Mouse (Mus musculus): ENCODE data around the gene Srp68.

The Srp68 gene

DNA sequence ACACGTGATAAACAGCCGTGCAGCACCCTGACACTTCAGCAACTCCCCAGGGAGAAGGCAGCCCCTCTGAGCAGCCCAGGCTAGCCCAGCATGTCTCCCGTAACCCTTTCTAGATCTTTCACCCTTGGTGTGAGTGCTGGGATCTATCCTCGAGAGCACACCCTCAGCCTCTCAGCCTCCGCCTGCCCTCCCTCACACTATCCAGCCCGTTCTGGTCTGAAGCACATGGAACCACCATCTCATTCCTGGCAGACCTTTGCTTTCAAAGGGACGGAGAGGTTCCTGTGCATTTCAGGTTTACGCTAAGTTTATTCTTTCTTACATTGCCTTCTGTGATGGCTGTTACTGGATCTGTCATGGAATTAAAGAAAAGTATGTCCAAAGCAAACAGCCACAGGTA lies 29.4 kb downstream of the Srp68 start:
- no peak for DNase-seq

DNA sequence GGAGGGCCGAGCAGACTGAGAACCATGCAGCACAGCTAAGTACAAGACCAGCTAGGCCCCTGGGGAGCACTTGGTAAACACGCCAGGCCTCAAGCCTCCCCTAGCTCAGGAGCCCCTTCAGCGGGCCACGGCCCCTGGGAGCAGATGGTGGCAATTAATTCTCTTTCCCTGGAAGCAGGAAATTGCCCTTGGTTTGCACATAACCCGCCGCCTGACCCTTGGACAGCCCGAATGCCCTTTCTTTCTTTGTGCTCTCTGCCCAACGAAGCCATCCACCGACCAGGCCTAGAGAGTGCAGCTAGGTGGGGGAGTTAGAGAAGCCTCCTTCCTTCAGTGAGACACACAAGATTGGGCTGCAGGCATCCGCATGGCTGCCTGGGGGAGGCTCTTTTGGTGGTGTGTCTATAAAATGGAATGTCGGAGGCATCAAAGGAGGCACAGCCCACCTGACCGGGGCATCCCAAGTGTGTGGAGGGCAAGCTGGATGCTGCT lies 32.2 kb downstream of the Srp68 start:
- DNase-seq = no peak

DNA sequence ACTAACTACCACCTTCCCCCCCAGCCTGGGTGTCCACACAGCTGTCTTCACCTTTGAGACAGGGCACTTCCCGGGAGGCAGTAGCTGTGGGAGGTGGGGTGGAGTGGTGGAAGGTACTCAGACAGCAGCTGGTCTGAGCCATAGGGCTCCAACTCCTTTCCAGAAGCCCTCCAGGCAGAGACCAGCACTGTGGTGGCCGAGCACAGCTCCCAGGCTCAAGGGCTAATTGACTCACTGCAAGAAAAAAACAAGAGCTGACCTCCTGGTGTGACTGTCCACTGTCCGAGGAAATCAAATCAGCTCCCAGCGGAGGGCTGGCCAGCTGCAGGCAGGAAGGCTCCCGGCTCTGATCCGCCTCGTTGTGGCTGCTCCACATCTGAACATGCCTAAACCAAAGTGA lies 34.2 kb downstream of the Srp68 start:
- no peak for DNase-seq

DNA sequence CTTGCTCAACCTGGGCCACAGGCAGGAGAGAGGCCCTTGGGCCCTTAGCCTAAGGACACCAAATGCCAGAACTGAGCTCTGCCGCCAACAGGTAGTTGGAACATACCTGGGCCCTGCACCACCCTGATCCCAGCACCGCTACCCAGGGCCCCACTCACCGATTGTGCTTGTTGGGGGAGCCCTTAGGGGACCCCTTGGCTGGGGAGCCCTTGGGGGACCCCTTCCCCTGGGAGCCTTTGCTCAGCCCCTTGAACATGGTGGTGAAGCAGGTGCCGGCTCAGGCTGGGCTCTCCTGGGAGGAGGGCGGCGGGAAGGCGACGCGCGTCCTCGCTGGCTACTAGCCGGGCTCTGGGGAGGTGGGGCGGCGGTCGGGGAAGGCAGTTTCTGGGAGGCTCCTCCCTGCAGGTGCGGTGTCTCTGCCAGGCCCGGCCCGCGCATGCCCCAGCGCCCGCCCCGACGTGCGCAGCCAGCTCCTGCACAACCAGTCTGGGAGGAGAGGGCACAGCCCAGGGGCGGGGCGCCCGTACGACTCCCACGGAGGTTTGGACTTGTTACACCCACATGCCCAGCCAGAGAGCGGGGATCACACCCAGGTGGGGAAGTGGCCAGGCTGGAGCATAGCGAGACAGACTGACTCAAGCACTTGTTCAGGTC lies 36.1 kb downstream of the Srp68 start, which contains the start of gene Evpl:
TSS of gene Evpl (minus strand) at position 336 of the 654 bp plus-strand sequence.
- DNase-seq = peak; percentile 96

DNA sequence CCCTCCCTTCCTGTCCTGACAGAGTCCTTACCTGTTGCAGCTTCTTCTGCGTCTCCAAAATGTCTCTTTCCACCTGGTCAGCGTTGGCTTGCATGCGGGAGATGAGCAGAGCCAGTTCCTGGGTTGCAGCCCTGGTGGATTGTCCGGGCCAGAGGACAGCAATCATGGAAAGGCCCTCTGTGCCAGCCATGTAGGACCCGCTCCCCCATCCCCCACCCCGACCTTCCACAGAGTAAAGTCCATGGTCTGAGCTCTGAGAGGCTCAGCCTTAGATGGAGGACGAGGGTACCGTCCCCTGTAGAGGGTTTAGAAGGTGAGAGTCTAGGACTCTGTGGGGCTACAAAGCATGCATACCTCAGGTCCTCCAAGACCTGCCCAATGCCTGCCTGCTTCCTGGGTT lies 39.1 kb downstream of the Srp68 start:
- DNase-seq = no peak

DNA sequence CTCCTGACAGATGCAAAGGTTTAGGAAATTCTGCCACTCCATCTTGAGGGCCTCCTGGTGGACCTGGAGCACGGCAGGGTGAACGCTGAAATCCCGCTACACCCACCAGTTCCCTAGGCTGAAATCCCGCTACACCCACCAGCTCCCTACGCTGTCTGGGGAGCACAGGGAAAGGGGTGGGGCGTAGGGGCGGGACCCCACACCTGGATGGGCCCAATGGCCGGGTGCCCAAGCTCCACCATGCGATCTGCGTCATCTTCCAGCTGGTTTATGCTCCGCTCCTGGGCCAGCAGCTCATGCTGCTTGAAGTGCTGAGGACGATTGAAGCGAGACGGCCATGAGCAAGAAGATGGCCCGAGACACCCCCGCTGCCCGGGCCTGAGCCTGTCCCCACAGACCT lies 41.6 kb downstream of the Srp68 start:
- no peak for DNase-seq

DNA sequence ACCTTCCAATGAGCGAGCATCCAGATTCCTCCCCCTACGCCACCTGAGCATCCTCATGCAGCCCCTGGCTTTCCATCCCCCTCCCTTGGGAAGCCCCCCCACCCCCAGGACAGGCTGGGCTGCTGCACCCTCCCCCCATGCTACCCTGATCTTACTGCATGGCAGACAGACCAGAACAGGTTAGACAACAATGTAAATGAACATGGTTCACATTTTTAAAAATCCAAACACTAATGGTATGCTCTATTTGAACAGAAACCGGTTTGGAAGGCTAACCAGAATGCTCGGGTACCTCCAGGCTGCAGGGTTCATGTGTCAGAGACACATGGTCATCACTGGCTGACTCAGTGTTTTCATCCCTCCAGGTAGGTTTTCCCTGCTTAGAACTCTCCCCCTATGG lies 45.3 kb downstream of the Srp68 start:
- no peak for DNase-seq

DNA sequence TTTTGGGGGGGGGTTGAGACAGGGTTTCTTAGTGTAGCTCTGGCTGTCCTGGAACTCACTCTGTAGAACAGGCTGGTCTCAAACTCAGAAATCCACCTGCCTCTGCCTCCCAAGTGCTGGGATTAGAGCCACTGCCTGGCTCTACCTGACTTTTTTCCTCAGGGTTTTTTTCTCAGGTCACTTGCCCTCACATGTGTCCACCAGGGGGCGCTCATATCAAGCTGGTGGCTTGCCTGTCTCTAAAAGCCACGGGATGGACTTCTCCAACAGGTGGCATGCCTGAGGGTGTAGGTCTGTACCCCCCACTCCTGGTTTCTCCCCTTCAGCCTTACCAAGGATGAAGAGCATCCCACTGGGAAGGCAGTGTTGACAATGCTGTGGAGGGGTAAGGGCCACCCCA lies 47.6 kb downstream of the Srp68 start:
- peak; percentile 95 for DNase-seq

DNA sequence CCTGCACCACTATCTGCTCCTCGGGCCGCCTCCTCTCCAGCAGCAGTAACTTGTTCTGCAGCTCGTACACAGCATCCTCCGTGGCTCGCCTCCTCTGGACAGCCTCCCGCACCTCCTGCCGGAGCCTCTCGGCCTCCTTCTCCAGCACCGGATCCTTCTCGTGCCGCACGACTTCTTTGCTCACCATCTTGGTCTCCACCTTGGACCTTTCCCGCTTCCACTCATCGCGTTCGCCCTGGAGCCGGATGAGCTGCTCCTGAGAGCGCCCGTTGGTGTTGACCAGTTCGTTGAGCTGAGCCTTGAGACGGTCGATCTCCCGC lies 51.3 kb downstream of the Srp68 start:
- DNase-seq = no peak

DNA sequence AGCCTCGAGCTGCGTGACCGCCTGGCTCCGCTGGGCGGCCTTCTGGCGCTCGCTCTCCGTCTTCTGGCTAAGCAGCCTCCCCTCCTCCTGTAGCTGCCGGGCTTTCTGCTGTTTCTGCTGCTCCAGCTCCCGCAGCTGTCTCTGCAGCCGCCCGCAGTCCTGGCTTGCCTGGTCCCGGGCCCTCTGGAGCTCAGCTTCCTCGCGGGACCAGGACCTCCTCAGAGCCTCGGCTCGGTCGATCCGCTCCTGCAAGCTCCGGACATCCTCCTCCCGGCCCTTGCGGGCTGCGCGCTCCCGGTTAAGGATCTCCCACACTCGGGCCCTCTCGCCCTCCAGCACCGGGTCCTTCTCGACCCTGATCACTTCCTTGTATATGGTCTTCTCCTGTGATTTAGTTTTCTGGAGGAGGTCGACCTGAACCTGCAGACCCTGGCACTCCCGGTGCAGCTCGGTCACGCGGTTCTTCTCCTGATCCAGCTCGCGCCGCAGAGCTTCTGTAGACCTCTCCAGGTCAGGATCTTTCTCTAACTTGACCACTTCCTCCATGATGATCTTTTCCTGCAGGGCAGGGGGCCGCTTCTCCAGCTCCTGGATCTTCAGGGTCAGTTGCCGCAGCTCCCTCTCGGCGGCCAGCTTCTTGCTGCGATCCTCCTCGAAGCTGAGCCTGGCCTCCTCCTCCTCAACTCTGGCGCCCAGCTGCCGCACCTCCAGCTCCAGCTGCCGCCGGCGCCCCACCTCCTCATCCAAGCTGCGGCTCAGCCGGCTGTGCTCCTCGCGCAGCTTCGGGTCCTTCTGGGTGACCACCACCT lies 51.9 kb downstream of the Srp68 start:
- peak; percentile 93 for DNase-seq

DNA sequence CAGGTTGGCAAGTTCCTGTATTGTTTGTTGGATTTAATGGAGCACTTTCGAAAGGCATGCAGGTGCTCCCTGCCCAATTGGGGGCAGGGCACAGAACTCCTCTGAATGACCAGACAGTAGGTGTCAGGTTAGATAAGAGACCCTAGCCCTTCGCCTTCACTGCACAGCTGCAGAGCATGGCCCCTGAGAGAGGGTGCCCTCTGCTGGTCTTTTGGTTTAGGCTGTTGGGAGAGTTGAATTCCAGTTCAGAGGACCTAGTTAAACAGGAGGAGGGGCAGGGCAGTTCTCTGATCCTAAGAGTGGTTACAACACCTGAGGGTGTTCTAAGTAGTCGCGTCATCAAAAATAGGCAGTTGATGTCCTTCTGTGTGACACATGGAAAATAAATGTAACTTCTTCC lies 54.1 kb downstream of the Srp68 start:
- DNase-seq = peak; percentile 95

DNA sequence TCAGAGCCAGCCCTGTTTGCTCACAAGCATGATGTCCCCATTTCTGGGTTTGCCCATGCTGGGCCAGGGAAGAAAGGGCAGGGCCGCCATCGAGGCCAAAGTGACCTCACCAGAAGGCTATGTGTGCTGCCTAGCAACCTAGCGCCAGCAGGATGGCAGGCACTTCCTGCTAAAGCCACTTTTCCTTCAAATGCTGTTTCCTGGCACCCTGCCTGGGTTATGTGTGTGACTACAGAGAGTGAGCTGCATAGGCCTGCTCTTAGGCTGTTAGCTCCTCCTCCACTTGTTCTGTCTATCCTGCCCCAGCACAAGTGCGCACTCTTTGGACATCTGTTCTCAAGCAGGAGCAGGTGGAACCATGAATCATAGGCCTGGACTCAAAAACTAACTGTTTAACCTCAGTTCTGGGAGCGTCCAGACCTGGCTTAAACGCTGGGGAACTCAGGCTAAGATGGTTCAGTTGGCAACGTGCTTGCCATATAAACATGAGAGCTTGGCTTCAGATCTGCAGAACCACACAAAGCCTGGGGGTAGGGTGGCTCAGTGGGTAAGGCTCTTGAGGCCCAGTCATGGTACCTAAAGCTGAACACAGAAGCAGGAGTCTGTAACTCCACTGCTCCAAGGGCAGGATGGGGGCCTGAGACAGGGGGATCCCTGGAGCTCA lies 55.1 kb downstream of the Srp68 start:
- peak; percentile 99 for DNase-seq

DNA sequence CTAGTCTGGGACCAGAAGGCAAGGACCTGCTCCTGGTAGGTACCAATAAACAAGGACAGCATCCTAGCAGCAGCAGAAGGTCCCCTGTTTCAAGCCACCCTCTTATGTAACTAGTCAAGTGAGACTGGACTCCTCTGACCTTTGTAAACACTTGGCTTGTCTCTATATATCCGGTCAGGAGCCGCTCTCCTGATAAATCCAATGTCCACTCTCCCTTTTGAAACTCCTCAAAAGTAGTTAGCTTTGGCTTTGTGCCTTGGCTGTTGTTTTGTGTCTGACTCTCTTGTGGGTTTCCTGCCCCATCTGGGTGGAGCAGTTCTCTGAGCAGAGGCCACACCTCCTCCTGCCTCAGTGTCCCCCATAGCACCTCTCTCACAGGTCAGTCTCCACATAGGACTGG lies 55.8 kb downstream of the Srp68 start:
- peak; percentile 98 for DNase-seq

DNA sequence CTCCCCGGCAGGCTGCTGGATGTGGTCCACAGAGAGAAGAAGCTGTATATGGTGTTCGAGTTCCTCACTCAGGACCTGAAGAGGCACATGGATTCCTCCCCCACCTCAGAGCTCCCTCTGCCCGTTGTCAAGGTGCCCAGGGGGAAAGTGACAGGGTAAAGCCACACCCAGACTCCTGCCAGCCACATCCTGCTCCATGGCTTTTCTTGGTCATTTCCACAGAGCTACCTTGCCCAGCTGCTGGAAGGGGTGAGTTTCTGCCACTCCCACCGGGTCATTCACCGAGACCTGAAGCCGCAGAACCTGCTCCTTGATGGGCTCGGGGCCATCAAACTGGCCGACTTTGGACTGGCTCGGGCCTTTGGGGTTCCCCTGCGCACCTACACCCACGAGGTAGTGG lies 57.5 kb downstream of the Srp68 start:
- DNase-seq = no peak

DNA sequence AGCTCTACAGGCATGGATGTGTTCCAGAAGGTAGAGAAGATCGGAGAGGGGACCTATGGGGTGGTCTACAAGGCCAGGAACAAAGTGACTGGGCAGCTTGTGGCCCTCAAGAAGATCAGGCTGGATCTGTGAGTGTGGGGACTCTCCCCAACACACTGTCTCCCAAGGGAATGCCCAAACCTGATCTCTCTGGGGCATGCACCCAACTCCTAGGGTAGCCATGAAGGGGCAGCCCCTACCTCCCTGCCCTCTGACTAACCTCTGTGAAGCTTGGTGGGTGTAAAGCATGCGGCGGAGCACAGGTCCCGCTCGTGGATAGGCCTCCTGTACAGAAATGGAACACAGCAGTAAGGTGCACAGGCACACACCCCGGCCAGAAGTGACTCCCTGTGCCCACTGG lies 58.0 kb downstream of the Srp68 start:
- no peak for DNase-seq

DNA sequence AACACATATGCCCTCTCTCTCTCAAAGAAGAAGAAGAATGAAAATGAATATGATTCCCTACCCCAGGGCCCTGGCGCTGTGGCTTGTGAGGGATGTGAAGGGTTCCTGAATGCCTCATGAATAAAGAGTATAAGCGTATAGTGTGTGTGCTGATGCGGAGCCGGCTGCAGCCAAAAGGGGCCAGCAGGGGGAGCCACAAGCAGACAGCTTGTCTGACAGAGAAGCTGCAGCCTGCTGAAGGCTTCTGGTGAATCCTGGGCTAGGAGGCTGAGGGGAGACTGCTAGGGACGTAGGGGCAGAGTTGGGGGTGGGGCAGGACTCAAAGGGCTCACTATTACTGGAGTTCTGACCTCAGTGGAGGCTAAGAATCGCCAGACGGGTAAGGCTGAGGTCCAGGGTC lies 58.8 kb downstream of the Srp68 start:
- DNase-seq = no peak

DNA sequence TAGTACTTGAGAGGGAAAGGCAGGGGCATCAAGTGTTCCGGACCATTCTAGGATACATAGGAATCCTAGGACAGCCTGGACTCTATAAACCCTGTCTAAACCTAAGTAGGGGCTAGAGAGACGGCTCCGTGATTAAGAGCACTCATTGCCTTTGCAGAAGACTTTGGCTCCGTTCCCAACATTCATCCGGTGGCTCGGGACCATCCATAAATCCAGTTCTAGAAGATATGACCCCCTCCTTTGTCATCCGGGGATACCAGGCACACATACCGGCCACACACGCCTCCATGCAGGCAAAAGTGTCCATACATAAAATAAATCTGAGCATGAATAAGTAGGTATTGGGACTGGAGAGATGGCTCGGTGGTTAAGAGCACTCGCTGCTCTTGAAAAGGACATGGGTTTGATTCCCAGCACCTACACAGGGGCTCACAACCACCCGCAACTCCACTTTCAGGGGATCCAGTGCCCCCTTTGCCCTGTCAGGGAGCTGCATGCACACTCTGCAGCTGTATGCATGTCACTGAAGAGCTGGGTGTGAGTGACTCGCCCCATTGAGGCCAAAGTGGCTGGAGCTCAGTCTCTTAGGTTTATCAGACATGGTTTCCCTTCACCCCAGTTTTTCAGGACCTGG lies 60.0 kb downstream of the Srp68 start:
- no peak for DNase-seq

DNA sequence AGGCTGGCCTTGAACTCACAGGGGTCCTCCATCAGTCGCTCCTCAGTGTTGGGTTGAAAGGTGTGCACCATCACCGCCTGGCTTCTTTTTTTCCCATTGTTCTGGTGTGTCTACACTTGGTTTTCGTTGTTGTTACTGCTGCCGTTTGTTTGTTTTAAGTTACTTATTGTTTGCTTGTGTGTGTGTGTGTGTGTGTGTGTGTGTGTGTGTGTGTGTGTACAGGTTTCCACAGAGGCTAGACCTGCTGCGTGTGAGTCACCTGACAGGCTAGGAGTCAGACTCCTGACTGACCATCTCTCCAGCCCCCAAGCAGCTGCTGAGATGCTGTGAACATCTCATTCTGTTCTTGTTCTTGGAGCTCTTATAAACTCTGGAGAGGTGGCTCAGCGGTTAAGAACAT lies 61.2 kb downstream of the Srp68 start:
- DNase-seq = no peak

DNA sequence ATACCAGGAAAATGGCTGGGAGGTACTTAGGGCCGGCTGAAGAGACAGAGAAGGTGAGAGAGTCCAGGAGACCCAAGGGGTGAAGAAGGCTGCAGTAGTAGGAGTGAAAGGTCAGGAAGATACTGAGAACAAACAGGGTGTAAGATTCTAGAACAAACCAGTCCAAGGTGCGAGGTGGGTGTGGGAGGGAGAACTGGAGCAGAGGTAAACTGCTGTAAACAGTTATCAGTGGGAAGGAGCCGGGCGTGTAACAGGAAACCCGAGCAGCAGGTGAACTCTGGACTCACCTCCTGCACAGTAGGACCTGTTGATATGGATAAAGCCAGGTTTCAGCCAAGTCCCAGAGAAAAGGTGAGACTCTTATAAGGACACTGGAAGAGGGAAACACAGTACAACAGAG lies 63.3 kb downstream of the Srp68 start:
- DNase-seq = no peak

DNA sequence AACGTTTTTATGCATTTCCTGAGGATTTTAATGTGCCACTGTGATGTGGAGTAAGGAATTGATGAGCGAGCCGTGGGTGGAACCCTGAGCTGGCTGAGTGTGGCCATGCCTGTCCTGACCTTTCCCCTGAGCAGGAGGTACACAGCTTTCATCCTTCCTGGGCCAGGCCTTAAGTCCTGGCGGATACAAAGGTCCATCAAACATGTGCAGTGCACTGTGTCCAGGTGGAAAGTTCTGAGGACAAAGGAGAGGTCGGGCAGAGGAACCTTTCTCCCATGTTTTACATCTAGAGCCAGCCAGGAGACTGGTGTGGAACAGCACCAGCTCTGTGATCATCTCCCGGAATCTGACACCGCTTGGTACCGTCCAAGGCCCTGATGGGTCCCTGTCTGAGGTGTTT lies 64.8 kb downstream of the Srp68 start:
- DNase-seq = no peak

DNA sequence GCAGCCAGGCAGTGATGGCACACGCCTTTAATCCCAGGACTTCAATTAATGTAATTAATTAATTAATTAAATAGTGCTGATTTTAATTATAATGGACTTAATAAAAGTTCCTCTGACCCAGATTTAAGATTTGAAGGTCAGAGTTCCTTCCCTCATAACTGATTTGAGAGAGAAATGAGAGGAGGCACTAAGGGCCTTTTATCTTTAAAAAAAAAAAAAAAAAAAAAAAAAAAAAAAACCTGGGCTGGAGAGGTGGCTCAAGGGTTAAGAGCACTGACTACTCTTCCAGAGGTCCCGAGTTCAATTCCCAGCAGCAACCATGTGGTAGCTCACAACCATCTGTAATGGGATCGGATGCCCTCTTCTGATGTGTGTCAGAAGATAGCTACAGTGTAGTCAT lies 65.4 kb downstream of the Srp68 start:
- DNase-seq = no peak

DNA sequence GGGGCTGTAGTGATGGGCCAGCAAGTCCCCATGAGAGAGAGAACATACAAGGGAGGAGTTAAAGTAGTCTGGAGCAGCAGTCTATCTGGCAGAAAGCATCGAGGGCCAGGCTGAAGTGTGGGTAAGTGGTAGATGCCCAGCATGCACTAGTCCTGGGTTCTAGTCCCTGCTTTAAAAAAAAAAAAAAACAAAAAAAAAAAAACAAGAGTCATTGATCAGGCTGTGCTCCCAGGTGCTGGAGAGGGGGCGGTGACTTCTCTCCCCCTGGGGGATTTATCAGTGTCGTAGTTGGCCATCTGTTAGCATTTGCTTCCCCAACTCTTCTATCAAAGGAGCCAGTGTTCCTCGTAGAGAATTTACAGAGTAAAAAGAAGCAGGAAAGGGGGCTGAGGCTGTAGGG lies 67.3 kb downstream of the Srp68 start:
- DNase-seq = no peak

DNA sequence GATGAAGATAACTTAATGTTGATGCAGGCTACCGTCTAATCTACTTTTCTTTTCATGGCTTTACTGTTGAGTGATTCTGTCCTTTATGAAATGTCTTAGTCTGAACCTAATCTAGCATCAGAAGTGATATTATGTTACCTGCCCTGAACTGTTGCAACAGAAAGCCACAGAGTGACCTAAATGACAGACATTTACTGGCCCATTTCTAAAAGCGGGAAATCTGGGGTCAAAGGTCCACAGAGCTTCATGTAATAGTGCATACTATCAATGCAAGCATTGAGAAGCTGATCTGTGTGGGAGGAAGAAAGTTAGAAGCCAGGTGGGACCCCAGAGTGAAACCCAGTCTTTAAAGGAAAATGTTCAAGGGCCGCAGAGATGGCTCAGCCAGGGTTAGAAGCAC lies 70.9 kb downstream of the Srp68 start:
- no peak for DNase-seq

DNA sequence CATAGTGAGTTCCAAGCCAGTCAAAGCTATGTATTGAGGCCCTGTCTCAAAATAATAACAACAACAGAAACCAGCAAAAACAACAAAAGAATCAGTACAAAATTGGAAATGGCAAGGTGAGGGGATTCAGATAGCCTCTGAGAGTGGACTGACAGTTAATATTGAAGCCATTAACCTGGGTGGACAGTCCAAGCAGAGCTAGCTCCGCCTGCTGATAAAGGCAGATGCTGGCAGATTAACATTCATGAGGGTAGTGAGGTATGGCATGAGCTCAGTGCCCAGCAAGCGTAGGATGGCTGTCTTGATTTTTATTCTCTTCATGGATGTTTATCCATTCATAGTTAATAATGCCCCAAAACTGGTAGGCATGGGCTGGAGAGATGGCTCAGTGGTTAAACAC lies 72.9 kb downstream of the Srp68 start:
- no peak for DNase-seq
